Mouse (Mus musculus): ENCODE results near the gene Actl7b.

The Actl7b gene

GRCm38 (mm10) chr4:56716801-56717200, 24.4 kb downstream of the Actl7b start:
- intact Hi-C loops (cut with DNase I), result no loop called here

GRCm38 (mm10) chr4:56713155-56713554, 28.1 kb downstream of the Actl7b start:
- intact Hi-C loops (cut with DNase I), result no loop called here

GRCm38 (mm10) chr4:56702234-56702633, 39.0 kb downstream of the Actl7b start:
- intact Hi-C loops (cut with DNase I), result no loop called here

GRCm38 (mm10) chr4:56698671-56699070, 42.6 kb downstream of the Actl7b start:
- intact Hi-C loops (cut with DNase I), result no loop called here

- intact Hi-C loops (cut with DNase I), result no loop called here
Observed at GRCm38 (mm10) chr4:56696401-56696800, 44.8 kb downstream of the Actl7b start.
